Mouse (Mus musculus) embryonic fibroblast, embryonic 13.5 days (primary cell): ENCODE data around the gene Ppp3ca.

Experiments
- CTCF ChIP-seq: IDR thresholded peaks from 2 replicates; pipeline ENCODE4 v1.5.1; 2011; ENCODE audit warnings: mild to moderate bottlenecking, control low read depth, low read length, moderate library complexity, borderline replicate concordance; ENCODE audit not compliant: insufficient read depth
- POLR2A ChIP-seq: IDR thresholded peaks from 2 replicates; pipeline ENCODE4 v1.6.1; 2011; ENCODE audit warnings: low read depth, mild to moderate bottlenecking, control low read depth, low read length, moderate library complexity

DNA sequence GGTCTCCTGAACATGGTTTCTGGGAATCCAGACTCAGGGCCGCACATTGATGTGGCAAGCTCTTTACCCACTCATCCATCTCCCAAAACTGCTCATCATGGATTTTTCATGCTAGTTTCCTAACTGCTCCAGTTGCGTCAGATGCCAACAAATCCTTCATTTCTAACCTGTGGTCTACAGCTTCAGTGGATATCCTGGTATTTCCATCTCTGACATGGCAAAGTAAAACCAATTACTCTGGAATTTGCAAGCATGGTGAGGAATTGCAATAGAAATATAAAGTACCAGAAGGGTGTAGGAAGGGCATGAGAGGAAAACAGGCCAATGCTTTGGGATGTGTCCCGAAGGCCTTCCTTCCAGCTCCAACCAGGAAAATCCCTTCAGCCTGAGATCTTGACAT is 196.2 kb downstream of the Ppp3ca start:
- TF ChIP-seq POLR2A, result no peak
- no peak for TF ChIP-seq CTCF
